Mouse (Mus musculus) heart, postnatal 36 days (tissue): ENCODE data around the gene Ckm. TPM values are rescaled to one million over a fixed set of nuclear protein-coding genes. Genes with fewer than 3 reads are reported as not detected.
A peak's percentile ranks its signal among the peaks of the same experiment; 100 is the strongest.

ENCODE experiments used
- DNase-seq, 2 experiments: peaks; one replicate each; pipeline ENCODE4 v3.0.0; 2021 to 2022
- intact Hi-C: fragments of 180-260 bp; cut with DNase I; formaldehyde crosslinking; loops from one replicate; pipeline ENCODE4 v1.15.1; 2025
- total RNA-seq, 2 experiments: library from RNA; stranded (reverse); gene quantifications; 2 replicates each; pipeline ENCODE4 v1.2.3; 2021

Ckm gene
- total RNA-seq = 1,000 to 10,000 TPM; 3,967 to 4,539 TPM

DNA sequence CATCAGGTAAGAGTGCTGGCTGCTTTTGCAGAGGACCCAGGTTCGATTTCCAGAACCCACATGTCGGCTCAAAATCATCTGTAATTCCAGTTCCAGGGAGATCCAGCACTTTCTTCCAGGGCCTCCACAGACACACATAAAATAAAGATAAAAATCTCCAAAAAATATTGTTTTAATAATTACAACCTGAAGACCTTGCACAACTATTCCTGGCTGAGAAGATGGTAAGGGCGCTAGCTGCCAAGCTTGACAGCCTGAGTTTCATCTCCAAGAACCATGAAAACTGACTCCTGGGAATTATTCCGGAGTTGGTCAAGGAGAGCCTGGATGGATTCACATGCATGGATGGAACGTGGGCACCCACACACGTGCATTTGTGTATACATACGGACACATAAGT is at the start of gene Ckm:
Gene Ckm (plus strand): TSS at position 301 of the 400 bp plus-strand sequence.
- intact Hi-C loops = loop anchor here (10.0 kb wide), 1 partner anchor 300 kb away; no protein-coding TSS in a partner anchor
- DNase-seq = no peak

DNA sequence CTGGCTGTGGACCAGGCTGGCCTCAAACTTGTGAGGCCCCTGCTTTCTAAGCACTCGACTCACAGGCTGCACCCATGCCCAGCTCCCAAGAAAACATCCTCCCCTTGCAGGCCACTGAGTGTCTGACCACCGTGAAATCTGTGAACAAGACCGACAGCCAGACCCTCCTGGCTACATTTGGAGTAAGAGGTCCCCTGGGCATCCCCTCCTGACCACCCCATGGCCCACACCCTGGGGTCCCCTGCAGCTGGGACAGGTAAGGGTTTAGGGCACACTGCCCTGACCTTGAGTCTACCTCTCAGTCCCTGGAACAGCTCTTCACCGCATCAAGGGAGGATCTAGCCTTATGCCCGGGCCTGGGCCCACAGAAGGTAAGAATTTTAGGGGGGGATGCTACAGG is 49.6 kb upstream of the Ckm start:
- intact Hi-C loops = loop anchor here (5.0 kb wide), 1 partner anchor 118 kb away; no protein-coding TSS in a partner anchor
- DNase-seq = no peak

DNA sequence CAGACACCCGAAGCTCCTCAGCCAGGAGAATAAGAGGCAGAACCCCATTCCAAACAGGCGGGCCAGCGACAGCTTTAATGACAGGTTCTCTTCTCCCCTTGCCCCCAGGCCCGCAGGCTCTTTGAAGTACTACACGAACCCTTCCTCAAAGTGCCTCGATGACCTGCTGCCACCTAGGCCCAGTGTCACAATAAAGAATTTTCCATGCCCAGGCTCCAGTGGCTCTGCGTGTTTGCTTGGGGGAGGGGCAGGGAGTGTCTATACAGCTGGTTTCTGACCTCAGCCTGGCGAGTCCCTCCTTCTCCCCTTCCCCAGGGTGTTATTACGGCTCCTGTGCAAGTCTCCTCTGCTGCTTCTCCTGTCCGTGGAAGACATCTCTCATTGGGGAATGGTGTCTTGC is 48.3 kb upstream of the Ckm start:
- intact Hi-C loops = loop anchor here (5.0 kb wide), 1 partner anchor 119 kb away; no protein-coding TSS in a partner anchor
- no peak for DNase-seq

DNA sequence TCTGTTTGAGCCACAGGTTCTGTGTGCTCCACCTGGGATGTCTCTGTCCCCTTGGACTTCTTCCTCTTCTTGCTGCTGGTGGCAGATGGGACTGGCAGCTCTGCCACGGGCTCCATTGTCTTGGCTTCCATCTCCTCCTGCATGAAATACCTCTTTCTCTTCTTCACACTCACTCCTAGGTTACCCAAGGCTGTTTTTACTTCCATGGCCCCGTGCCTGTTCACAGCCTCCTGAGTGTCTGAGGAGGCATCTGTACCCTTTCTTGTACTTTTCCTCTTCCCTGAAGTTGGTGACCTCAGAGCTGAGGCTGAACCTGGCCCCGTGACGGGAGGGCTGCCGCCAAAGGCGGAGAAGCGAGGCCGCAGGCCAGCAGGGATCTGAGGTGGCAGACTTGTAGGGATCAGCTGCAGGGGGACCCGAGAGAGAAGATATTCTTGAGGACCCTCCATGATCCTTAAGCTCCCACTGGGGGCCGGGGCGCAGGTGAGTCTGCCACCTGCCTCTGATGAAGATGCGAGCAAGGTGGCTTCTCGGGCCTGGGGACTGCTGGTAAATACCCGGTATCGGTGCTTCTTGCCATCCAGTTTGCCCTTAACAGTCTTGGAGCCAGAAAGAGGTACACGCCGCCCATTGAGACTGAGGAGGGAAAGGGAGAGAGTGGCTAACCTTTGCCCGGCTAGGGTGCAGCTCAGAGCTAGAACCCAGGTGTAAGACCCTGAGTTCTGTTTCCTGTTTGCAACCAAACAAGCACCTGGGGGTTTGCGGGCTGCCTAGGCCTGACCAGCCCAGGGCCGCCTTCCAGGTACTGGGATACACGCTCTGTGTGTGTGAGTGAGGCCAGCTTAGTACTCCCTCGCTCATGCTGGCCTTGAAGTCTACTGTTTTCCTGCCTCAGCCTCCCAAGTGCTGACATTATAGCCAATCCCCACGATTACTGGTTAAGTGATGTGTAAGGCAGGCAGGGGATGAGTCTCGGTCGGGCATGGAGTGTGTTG is 46.9 kb upstream of the Ckm start:
- intact Hi-C loops = loop anchor here (5.0 kb wide), 1 partner anchor 120 kb away; no protein-coding TSS in a partner anchor
- DNase-seq = no peak

DNA sequence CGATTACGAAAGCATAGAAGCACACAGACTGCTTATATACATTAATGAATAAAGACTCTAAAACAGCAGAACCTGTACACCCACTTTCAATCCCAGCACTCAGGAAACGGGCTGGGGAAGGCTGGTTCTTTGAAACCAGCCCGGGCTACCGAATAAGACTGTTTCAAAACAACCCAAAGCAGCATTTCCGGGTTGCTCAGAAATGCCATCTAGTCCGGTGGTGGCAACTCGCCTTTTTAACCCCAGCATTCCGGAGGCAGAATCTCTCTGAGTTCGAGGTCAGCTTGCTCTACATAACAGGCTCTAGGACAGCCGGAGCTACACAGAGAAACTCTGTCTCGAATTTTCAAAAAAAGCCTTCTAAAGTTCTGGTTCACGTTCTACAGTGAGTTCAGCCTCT is 45.9 kb upstream of the Ckm start:
- DNase-seq = no peak
- intact Hi-C loops = loop anchor here (5.0 kb wide), 1 partner anchor 121 kb away; no protein-coding TSS in a partner anchor

DNA sequence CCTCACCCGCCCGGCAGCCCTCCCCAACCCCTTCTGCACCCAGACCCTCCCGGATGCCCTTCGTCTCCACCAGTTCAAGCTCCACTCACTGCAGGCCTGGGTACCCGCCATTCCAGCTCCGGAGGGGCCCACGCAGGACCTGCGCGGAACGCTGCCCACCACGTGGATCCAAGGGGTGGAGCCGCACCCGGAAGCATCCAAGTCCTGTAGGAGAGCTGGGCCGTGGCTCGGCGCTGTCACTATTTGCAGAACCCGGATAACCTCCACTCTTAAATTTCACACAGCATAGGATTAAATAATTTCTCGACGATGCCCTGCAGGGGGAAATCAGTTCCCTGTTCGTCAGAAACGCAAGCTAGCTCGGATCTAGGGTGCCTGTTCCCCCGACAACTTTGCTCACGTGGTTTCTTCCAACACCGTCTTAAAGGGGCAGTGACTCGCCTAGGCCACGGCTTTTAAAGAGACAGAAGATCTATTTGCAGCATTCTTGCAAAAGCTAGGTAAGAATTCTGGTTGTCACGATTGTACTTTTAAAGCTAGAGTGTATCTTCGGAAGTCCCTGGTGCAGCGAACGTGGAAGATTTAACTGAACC is 45.2 kb upstream of the Ckm start, which contains the start of the genes Cd3eap and Ppp1r13l:
Gene Cd3eap (minus strand): TSS at position 185 of the 593 bp plus-strand sequence.
Gene Ppp1r13l (plus strand): TSS at position 451 of the 593 bp plus-strand sequence.
- DNase-seq = peak; percentile 87 to 92
- intact Hi-C loops = loop anchor here (5.0 kb wide), 1 partner anchor 122 kb away; no protein-coding TSS in a partner anchor

DNA sequence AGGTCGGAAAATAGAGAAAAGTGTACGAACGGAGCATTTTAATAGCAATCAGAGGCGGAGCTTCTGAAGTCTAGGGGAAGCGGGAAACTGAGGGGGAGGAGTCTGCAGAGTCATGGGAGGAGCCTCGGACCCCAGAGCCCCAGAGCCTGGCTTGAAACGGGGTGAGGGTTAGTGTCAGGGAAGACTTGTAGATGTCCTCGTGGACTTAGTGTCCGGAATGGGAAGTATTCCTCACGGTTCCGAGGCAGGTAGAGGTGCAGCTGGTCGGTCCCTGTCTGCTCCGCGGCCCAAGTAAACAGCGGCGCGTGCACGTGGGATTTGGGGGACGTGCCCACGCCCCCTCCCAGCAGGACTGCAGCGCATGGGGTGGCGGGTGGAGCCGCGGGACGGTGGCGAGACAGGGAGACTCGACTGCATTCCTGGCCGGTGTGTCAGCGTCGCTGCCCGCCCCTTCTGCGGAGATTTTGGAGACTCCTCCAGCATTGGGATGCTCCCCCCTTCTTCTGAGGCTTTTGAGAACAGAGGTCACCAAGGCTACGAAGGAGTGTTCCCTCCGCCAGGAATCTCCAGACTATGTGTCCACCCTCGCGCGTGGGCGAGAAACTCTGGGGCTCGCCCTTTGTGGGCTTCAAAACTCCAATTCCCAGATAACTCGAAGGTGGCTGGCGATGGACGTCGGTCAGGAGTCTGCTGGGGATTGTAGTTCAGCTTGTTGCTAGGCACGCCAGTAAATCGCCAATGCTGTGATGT is 44.5 kb upstream of the Ckm start:
- intact Hi-C loops = loop anchor here (5.0 kb wide), 2 partner anchors 123 to 133 kb away; partner anchors contain the start of gene Opa3
- peak; percentile 75 to 76 for DNase-seq

DNA sequence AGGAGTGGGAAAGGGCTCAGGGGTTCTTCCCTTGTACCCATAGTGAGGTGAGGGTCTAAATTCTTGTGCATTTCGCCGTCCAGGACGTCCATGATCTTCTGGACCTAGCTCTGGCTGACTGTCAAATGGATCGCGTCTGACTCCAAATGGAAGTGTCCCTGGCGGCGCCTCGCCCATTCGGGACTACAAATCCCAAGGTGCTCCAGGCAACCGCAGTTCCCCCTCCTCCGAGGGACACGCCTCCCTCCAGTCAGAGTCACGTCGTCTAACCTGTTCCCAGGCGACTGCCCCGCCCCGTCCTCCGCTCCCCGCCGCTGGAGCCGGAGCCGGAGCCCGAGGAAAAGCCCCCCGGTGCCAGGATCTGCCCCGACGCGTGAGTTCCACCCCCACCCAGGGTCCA is 43.6 kb upstream of the Ckm start:
- peak; percentile 88 to 89 for DNase-seq
- intact Hi-C loops = loop anchor here (5.0 kb wide), 1 partner anchor 134 kb away; the partner anchor contains the start of gene Opa3

DNA sequence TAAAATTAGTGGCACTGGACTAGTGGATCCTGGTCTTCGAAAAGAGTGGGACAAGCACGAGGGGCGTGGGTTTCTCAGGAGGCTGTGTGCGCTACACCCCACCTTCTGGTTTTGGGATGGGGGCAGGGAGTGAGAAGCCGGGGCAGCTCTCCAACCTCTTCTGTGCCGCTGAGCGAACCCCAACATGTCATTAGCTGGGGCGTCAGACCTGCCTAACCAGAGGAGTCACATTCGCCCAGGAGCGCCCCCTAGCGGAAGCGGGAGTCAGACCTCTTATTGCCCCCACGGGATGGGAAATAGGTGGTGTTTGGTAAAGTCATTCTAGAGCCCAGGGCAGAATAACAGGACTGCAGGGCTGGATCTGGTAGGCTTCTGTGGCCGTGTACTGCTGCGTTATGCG is 42.9 kb upstream of the Ckm start:
- intact Hi-C loops = loop anchor here (5.0 kb wide), 1 partner anchor 134 kb away; the partner anchor contains the start of gene Opa3
- DNase-seq = peak; percentile 87 to 90

DNA sequence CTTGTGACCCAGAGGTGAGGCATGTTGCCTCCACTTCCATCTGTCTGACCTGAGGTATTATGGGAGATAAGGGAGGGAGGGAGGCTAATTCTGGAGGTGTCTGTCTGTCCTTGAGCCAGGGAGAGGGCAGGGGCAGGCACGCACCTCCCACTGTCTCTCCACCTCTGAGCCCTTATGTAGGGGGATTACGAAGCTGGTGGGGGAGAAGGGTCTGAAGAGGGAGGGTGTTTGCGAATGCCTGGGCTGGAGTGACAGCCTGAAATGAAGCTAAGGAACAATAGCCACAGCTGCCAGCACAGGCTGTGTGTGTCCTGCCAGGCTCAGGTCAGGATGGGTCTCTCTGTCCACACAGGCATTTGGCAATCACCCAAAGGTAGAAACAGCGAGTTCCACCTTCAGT is 42.3 kb upstream of the Ckm start:
- DNase-seq = peak in 1 of 2 experiments; percentile 49
- intact Hi-C loops = loop anchor here (5.0 kb wide), 1 partner anchor 135 kb away; the partner anchor contains the start of gene Opa3

DNA sequence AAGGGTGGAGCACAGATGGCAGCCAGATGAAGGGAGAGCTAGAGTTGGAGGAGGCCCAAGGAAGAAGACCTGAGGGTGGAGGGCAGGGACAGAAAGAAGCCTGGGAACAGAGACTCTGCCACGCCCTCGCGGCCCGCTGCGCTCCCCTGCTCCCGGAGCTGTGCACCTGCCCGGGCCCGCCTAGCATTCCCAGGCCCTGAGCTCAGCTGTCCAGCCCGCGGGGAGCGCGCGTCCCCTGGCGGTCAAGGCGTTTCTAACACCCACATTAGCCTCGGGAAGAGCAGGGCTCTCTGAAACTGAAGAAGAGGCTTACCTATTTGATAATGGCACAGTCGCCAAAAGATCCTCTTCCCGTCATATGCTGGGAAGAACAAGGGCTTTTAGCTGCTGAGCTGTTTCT is 40.7 kb upstream of the Ckm start:
- intact Hi-C loops = loop anchor here (2.0 to 5.0 kb wide), 2 partner anchors 63 to 137 kb away; partner anchors contain the start of gene Opa3

DNA sequence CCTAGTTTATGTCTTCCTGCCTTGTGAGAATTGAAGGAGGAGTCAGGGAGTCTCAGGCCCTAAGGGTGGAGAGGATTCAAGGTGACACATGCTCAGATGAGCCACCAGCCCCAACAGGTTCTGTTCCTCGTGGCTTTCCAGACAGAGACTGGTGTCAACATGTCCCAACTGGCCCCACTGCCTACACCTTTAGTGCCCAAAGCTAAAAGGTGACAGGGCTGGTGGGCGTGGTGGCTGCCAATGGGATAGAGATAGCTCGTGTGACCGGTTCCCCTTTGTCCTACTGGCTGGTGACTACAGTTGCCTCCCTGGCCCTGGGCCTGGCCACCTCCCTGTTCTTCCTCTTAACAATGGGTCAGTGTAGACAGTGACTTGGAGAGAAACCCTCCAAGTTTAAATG is 39.2 kb upstream of the Ckm start:
- no peak for DNase-seq
- intact Hi-C loops = loop anchor here (2.0 kb wide), 1 partner anchor 65 kb away; no protein-coding TSS in a partner anchor

More for the DNA sequence above, 40.7 kb upstream of the Ckm start:
- peak; percentile 83 to 84 for DNase-seq

DNA sequence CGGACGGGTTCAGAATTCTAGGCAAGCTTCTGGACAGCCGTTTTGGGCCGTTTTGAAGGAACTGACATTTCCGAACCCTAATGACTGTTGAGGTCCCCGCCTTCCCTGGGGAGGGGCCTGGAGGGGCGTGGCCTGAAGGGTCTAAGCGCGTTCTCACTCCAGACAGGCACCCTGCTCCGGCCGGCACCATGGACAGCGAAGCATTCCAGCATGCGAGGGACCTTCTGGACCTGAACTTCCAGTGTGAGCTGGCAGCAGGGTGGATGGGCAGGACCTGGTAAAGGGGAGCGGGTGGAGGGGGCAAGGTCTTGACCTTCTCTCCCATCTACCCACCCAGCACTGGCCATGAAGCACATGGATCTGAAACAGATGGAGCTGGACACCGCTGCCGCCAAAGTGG is 36.2 kb upstream of the Ckm start:
- intact Hi-C loops = no loop called here
- peak in 1 of 2 experiments; percentile 38 for DNase-seq

DNA sequence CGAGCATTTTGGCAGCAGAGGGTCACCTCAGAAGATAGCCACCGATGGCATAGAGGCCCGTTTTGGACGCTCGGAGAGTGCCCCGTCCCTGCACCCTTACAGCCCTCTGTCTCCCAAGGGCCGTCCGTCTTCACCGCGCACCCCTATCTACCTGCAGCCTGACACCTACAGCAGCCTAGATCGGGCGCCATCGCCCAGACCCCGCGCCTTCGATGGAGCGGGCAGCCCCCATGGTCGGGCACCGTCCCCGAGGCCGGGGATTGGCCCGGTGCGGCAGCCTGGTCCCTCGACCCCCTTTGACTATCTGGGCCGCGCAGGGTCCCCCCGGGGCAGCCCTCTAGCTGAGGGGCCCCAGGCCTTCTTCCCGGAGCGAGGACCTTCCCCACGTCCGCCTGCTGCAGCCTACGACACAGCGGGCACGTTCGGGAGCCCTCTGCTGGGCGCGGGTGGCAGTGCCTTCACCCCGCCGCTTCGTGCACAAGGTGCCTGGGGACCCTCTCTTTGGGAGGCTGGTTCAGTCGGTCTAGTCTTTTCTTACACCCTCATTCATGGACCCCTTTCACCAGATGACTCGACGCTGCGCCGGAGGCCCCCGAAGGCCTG is 34.7 kb upstream of the Ckm start:
- intact Hi-C loops = no loop called here
- DNase-seq = peak; percentile 58 to 71

DNA sequence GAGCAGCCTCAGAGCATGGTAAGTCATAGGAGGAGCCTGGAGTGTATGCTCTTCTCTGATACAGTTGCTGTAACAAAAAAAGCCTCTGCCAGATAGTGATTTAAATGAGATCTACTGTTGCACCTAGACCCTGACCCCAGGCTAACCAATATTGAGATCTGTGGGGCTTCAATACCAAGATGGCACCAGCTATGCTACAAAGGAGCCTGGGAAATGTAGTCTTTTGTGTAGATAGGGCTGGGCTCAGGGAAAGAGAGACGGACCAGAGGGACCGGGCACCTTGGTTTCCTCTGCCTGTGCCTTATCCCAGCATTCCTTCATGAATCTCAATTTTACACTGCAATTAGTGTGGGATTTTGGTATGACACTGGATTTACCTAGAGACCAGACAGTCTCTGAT is 31.2 kb upstream of the Ckm start:
- no peak for DNase-seq
- intact Hi-C loops = no loop called here

DNA sequence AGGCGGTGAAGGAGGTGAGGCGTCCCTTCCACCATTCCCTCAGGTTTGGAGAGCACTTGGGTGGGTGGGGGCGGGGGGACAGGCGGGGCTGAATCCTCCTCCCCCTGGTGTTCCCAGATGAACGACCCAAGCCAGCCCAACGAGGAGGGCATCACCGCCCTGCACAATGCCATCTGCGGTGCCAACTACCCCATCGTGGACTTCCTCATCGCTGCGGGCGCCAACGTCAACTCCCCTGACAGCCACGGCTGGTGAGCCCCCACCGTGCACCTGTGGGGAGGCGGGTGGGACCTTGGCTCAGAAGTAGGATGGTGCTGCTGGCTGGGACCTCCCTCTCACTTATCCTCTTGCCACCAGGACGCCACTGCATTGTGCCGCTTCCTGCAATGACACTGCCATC is 29.2 kb upstream of the Ckm start:
- intact Hi-C loops = no loop called here
- DNase-seq = no peak

DNA sequence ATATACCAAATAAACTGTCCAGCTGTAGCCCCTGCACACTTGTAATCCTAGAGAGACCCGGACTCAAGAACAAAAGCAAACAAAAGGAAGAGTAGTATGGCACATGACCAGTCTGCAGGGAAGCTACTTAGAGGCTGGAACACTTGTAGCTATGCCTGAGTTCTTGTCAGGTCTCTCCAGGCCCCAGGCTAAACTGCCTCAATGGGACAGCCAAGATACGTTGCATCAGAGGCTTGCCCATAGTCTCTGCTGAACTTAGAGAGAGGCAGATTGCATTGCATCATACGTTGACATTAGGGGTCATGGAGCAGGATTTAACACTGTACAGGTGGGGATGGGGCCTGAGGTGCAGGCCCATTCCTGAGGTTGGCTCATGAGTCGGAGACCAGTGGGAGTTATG is 28.6 kb upstream of the Ckm start:
- intact Hi-C loops = no loop called here
- no peak for DNase-seq

DNA sequence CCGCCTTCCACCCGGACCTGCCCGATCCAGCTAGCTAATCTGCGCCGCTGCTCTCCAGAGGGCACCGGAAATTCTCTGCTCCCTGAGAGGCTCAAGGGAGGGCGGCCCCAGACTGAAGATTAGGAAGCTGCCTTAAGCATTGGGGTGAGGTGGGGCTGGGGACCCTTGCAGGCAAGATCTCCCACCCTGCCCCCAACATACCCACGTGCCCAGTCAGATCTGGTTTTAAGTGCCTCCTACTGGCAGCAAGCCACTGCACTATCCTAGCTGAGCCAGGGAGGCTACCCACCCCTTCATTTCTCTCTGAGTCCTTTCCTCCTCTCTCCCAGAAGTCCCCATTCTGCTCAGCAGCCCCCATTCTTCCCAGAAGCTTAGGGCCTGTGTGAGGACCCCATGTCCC is 26.5 kb upstream of the Ckm start:
- DNase-seq = no peak
- intact Hi-C loops = no loop called here

DNA sequence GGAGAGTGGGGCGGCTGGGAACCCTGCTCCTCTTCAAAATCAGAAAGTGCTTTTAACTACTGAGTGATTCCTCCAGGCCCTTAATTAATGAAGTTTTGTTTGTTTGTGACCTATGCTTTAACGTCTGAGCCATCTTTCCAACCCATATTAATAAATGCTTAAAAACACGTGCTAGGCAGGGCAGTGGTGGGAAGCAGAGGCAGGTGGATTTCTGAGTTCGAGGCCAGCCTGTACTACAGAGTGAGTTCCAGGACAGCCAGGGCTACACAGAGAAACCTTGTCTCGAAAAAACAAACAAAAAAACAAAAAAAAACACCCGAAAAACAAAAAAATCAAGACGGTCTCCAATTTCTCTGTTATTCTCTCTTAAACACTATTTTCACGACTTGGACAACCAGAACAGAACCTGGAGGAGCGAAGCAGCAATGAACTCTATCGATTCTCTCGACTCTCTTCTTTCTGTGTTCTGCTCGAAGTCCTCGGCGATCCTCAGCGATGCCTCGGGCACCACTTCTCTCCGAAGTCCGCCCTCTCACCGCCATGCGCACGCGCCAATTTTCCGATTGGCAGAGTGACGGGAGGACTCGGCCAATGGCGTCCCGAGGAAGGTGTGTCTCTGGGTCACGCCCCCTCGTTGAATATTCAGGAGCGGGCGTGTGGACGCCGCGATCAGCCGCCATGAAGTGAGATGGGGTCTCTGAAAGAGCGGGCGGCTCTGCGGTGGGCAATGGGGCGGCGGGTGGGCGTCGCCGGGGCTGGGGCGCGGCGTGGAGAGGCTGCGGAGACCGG is 23.0 kb upstream of the Ckm start, which contains the start of gene Ercc2:
Gene Ercc2 (plus strand): TSS at position 634 of the 789 bp plus-strand sequence.
- peak; percentile 99 for DNase-seq
- intact Hi-C loops = no loop called here
